Mouse (Mus musculus) T-helper 17 cell (primary cell): ENCODE measurements at regions not wholly inside any gene's neighbourhood (a gene's known extent, or its start where the extent isn't known, plus 50 kb on each side); places are given as distances from the start of the nearest gene placed in this dataset.

ENCODE experiments used
- in situ Hi-C, 2 experiments: fragments of 300-600 bp; cut with MboI, MseI; formaldehyde crosslinking; loops; 1 replicate in 1 of 2; 2 replicates in 1 of 2; pipeline ENCODE4 v1.15.1; 2025; ENCODE audit warnings: high pct_unique_total_duplicates in 2 of 2

DNA sequence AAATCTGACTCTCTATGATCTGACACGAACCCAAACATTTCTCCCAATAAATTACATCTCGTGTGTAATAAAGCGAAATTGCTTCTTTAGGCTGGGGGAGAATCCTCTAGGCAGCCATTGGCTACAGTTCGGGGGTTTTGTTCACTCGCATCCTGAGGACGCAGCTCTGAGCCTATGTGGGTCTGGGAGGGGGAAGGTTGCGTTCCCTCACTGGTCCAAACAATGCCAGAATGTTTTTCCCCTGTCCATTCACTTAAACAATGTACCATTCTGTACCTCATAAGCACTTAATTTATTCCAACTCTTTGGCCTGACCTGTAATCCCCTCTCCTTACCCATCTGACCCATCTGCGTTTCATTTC is 308.6 kb downstream of the Spry2 start:
- in situ Hi-C loops, result no loop called here

DNA sequence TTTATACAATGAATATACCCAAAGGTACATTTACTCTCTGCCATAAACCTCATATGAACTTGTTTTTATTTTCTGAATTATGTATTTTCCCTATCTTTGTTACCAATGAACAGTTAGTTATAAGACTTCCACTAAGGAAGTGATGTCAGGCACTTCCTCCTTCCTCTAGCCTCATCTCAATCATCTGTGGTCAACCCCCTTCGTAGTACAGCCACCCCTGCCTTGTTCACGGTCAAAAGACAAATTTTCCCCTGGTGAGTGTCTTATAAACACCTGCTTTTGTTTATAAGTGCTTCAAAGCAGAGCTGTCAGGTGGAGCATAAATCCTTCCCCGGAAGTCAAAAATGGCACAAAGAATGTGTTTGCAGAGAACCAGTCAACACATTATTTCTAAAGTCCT is 312.0 kb downstream of the Spry2 start:
- in situ Hi-C loops, result no loop called here

DNA sequence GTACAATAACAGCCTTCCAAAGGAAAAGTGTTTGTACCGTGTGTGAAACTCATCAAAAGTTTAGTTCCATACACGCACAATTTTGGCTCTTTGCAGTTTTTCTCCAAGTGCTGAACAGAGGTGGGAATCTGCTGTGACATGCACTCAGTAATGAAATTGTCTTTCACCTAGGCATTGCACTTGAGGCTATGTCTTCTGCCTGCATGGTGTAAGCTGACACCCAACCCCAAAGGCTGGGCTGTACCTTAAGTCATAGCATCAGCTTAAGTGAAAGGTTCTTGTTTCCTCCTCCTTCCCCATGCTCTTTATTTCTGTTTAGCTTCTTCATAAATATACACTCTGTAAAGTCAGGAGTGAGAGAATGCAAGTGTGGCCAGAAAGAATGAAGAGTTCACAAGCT is 313.1 kb downstream of the Spry2 start:
- in situ Hi-C loops, result no loop called here

DNA sequence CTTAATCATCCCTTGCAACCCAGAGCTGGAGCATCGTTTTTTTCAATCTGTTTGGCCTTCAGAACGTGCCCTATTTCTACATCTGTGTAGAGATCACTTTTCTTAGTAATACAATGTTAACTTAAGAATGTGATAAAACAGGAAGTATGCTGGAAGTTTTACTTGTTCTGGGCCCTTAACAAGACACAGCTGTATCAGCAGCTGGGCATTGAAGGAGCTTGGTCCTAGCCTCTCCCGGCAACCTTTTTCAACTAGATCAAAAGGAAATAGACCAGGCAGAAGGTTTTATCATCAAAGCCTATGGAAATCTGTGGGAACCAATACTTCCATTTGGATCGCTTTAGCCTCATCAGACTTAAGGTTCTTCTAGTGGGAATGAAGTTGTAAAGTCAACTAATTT is 317.9 kb downstream of the Ndfip2 start:
- in situ Hi-C loops, result no loop called here

DNA sequence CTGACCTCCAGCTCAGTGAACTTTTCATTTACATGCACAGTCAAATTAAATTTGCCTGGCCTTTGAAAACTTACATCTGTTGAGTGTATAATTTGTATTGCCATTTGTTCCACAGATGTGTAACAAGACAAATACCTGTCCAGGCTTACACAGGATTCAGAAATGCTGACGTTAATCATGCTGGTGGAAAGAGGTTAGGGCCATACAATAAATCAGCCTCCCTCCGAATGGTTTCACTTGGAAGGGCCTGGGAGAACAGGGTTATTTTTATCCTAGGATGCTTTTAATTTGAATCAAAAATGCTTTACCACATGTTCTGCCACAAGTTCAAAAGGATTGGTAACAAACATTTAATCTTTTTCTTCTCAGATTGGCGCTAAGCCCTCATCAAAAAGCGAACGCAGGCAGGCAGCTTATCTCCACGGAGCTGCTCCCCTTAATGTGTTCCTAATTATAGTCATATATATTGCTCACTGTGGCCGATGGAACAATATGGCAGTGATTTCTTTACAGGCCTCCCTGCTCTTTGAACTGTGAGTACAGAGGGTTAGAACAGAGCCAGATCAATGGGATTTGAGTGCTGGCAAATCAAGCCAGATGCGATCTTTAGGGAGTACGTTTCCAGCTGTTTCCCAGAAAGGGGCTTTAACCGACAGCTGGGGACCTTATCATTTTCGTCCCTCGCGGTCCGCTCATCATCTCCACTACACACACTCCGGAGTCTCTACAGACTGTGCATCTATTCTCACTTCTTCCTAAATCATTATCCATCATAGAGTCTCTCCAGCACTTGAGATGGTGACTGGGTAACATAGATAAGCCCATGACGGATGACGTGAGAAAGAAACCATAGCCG is 313.9 kb downstream of the Ndfip2 start:
- in situ Hi-C loops, result no loop called here

DNA sequence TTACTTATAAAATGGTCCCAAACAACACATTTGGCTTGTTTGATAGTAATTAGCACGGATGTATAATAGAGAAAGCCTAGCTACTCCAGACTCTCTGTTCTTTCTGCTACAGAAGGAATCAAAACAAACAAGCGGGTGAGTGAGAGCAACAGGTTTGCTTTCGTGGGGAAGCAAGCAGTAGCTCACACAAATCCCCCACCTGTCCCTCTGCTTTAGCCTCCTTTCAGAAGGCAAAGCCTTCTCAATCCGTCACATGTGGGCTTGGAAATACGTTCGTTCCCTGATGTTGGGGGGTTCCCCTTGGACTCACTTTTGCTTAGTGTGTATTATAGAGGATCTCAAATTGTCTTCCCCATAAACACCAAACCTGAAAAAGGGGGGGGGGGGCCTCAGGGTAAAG is 311.8 kb downstream of the Ndfip2 start:
- in situ Hi-C loops, result no loop called here

DNA sequence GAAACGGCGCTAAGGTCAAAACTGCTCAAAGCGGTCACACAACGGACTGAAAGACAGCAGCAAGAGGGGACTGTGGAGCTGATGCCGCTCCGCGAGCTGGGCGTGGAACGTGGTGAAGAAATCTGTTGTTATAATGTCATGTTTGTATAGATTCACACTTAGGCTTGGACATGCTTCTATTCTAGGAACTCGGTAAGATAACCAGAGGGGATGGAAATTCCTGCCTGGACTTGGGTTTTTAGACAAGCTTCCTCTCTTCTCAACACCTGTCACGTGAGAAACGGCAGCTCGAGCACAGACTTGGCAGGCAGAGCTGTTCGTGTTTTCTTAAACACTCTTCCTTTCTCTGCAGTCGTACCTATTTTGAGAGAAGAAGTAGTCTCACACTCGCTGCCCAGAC is 307.5 kb downstream of the Ndfip2 start:
- in situ Hi-C loops, result no loop called here

DNA sequence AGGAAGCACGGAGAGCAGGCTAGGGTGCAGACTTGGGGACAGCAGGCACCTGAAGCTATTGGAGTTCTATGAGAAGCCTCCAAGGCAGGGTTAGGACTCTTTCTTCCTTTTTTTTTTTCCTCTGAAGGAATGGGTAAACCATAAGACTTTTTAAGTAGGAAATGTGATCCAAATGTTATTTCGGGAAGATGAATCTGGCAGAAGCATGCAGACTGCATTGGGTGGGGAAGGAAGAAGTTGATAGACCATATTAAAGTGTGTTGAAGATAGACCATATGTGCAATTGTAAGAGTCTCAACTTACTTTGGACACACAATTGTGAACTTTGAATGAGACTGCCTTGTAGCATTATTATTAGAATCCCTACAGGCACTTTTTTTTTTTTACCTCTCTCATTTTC is 304.5 kb downstream of the Ndfip2 start:
- in situ Hi-C loops, result no loop called here

DNA sequence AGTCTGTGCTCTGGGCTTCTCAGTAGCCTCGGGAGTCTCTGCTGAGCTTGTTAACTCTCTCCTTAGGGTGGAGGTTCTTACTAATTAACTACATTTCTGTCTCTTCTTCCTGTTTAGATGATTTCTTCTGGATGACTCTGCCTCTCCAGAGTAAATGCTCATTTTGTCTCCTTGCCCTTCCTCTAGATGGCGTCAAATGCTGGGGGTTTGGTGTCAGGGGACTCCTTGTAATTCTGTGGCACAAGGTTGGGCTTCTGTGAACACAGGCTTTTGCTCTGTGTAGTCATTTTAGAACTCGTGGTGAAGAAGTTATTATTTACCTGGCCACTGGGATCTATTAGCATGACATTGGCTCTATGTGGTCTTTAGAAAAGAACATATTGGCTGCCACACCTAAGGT is 298.4 kb downstream of the Ndfip2 start:
- in situ Hi-C loops, result loop anchor here in 1 of 2 experiments (10.0 kb wide), 1 partner anchor 258 kb away; no protein-coding TSS in a partner anchor

DNA sequence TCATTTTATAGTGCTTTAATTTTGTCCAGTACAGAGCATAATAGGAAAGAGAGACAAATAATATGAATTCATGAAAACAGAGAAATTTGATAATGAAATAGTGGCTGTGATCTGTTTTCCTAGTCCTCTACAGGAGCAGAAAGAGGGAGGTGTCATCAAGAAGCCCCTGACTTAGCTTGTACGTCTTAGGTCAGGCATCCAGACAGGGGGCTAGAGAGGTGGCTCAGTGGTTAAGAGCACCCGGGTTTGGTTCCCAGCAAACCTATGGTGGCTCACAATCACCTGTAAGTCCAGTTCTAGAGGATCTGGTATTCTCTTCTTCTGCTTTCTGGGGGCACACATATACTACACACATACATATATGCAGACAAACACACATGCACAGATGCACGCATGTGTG is 285.7 kb downstream of the Ndfip2 start:
- in situ Hi-C loops, result no loop called here

DNA sequence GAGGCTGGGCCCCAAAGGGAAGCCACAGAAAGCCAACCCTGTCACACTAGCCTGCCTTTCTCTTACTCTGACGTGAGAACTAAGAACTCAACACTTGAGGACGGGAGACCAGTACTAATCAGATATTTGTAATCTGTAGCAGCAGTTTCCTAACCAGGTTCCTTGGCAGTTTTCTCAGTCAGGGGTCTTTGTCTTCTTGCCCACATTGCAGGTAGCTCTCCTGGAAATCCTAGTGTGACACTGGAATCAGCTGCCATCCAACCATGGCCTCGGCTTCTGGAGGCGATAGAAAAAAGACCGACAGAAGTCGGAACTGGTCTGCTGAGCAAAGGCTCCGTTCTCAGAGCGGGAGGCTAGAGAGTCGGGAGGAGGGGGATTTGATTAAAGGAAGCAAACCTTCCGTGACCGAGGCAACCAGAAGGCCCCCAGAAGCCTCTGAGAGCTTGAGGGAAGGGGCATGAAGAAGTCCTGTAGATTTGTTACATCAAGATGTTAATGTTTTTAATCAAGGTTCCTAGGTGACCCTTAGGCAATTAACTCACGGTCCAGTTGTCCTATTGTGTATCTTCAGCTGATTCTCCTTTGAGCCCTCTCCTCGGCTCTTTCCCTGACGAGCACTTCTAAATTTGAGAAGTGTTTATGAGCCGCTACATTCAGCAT is 284.2 kb downstream of the Ndfip2 start:
- in situ Hi-C loops, result no loop called here

DNA sequence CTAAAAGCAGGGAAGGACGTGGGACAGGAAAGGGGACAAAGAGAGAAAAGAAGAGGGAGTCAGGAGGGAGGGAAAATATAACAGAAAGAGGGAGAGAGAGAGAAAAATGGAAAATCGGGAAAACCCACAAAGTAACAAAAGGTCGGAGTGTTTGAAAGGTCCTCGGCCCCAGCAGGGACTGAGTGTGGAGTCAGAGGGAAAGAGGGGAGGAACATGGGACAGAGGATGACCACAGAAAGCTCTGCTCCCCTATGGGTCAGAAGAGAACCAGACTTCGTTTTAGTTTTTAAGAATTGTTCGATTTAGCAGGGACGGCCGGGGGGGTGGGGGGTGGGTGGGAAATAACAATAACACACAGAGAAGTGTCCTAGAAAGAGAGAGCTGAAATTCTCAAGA is 283.7 kb downstream of the Ndfip2 start:
- in situ Hi-C loops, result no loop called here

DNA sequence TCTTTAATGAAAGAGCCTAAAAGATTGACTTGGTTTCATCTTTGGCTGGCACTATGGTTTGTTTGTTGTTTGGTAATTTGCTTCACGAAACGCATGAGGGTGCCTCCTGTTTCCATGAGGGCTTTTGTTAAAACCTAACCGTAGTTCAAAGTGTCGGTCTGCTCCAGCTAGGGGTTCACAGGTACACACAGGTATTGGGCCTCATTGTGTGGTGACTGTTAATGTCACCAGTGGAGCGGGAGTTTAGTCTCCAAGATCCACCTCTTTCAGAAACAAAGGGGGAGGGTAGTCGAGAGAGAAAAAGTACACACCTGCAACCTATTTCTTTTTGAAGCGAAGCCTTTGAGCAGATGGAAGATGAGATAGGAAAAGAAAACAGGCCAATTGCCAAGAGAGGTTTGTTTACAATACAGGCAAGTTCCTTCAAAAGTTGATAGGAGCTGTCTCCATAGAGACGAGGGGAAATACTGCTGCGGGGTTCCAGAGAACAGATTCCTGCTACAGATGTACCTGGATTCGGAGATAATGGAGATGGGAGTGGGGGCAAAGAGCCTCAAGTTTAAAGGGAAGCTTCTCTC is 273.9 kb downstream of the Ndfip2 start:
- in situ Hi-C loops, result no loop called here

DNA sequence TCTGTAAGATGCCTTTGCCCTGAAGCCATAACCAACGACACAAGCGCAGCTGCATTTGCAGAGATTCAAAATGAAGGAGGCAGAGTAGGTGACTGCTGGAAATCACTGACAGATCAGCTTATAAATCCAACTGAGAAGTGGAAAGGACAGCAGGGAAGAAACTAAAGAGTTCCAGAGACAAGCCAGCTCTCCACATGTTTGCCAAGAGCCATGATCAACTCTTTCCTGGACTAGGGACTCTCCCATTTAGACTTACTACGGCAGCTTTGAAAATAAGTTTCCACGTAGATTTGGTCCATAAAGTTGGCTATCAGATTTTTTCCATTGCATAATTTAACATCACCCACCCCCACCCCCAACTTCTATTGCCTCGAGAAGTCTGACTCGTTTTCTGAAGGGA is 269.7 kb downstream of the Ndfip2 start:
- in situ Hi-C loops, result no loop called here

DNA sequence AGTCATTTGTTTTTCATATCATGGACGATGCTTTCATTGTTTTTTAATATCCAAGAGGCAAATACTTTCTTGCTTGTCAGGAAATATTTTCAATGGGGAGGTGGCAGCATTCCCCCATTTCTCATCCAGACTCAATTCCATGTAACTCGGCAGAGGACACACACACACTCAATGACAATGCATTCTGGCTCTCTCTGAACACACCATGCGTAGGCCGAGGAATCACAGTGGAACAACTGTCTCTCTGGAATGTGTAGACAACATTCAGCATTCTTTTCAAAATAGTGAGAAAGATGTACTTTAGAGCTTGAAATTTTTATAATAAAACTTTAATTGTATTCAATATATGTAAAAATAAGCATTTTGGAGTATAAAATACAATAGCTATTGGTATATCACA is 265.5 kb downstream of the Ndfip2 start:
- in situ Hi-C loops, result no loop called here

DNA sequence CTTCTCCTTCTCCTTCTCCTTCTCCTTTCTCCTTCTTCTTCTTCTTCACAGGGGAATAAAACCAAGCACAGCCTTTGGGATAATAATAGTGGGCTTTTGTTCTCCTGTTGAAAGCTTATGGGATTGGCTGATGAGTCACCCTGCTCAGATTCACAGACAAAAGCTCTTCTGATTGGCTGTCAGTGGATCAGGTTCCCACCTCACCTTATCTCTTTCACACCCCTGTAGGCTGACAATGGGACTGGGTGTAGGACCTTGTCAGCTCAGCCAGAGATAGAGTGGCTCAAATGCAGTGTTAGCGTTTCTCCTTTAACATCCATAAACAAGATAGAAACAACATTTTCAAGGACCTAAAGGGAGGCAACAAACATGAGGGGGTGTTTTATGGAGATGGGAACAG is 263.9 kb downstream of the Ndfip2 start:
- in situ Hi-C loops, result no loop called here

DNA sequence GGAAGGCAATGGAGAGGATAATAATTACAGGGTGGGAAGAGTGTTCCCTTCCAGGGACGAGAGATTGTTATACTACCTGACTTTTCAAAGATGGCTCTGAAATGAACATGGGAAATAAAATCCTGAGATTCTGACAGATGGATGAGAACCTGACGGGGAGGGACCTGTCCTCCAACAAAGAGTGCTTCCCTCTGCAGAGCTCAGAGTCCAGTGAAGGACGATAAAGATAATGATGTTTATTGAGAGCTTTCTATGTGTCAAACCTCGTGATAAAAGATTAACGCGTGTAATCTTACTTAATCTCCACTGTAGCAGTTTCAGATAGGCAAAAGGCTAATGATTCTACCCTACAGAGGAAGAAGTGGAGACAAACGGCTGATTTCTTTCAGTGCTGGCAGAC is 260.3 kb downstream of the Ndfip2 start:
- in situ Hi-C loops, result no loop called here

DNA sequence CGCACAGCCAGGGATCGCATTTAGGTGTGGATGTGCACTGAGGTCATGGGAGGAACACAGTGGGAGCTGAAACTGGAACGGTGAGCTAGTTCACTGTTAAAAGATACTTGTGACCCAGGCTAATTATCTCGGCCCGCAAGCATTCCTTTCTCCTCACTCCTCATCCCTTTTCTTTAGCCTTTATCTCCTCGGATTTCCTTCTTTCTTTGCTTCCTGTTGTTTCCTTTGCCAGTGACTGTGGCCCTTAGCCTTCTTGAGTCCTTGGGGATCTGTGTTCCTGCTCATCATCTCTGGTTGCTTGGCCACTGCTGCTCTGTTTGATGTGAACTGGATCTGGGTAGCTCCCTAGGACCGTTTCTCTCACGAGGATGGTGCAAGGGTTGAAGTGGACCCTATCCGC is 256.0 kb downstream of the Ndfip2 start:
- in situ Hi-C loops, result no loop called here

DNA sequence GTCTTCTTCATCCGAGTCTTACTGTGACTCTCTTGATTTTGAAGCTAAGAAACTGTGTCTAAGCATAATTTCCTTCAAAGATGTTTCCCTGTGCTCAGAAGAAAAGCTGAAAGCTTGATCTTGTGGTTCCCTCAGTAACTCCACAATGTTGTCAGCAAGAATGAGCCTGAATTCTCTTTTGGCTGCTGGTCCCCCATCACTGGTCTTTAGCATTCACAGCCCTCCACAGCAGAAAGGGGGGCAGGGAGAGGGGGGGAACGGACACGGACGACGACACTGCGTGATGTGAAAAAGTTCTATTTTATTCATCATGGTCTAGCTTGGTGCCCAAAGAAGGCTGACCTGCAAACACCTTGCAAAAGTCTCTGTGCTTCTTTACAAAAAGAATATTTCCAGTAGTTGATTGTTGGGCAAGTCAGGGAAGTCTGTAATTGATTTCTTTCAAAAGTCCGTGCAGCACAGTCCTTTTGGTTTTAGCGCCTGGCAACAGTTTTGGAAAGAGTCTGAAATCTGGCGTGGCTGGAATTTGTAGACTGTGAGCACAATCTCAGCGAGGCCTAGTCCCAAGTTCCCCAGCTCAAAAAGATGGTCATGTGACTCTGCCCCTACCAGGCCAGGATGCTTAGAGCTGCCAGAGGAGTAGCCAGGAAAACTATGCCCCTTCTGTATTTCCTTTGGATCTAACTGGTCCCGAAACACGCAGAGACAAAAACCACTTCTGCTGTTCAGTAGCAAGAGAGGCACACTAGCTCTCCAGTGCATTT is 254.7 kb downstream of the Ndfip2 start:
- in situ Hi-C loops, result no loop called here

DNA sequence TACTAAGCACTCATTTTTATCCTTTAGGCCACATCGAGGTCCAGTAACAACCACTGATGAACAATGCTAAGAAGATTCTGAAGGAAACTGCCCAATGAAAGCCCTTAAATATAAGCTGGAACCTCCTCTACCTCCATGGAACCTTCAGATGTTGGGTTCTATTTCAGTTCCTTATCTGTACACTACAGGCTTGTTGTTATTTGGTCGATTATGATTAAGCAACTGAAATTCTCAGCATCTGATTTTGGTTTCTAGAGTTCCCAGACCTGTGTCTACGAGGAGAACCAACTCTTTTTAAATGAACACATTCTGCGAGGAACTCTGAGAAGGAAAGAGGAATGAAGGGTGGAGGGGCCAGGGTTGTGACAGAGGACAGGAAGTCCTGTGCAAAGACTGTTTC is 253.5 kb downstream of the Ndfip2 start:
- in situ Hi-C loops, result no loop called here

DNA sequence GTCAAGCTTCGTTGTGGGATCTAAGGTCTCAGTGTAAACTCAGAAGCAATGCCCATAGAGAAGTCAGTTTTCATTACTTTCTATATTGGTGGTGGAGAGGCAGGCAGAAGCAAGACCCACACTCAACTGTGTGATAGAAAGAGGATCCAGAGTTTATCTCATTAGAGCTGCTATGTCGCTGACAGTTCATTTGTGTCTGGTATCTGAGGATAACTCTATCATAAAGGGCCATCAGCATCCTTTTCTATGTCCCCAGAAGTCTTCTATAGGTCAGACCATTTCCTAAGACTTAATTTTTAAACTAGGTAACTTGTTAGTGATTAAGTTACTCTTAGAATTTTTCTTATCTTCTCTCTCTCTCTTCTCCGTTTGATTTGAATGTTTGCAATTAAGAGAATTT is 252.8 kb downstream of the Ndfip2 start:
- in situ Hi-C loops, result no loop called here

DNA sequence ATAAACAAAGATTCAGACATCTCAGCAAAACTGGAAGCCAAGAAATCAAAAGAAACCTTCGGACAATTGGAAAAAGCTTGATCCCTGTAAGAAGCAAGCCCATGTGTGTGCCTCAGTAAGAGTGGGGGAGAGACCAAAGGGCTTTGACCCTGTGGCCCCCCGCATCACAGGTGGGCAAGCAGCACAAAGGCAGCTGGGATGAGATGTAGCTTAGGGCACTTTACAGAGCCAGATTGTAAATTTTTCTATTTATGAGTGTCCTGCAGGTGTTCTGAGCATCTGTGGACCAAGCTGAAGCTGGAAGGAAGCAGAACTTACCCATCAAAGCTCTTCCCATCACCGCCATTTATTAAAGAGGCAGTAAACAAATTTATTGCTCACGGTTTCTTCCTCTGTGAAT is 246.9 kb downstream of the Ndfip2 start:
- in situ Hi-C loops, result no loop called here
